Mouse (Mus musculus): Measurements from ENCODE around the gene Sox10.

DNA sequence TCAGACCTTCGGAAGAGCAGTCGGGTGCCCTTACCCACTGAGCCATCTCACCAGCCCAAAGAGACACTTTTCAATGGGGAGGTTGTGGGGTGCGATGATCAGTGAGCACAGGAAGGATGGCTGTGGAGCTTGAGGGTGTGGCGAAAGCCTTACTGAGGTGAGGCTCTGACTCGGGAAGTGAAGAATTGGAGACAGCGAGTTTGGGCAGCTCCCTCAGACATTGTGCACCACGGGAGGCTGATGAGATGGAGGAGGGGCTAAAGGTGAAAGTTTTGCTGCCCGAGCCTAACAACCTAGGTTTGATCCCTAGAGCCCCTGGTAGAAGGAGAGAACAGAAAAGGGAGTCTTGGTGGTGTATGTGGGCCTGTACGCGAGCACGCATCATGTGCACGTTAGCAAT is 21.7 kb downstream of the Sox10 start:
- no peak for TF ChIP-seq CTCF (conservative IDR thresholded peaks at IDR 0.05; ENCODE audit: insufficient read depth, insufficient read length, low read depth, low read length)
- no peak for TF ChIP-seq POLR2A (IDR thresholded peaks at IDR 0.05; ENCODE audit: low read depth, low read length)
